Mouse (Mus musculus) megakaryocyte, embryonic 14.5 days (primary cell): ENCODE measurements around the gene Pde6h.

Source experiments
- FLI1 ChIP-seq: IDR thresholded peaks from 2 replicates; pipeline ENCODE4 v1.6.1; 2012; ENCODE audit warnings: low read length, inconsistent platforms, mixed read lengths
- GATA1 ChIP-seq: IDR thresholded peaks from 3 replicates; pipeline ENCODE4 v1.6.1; 2012; ENCODE audit warnings: mixed read lengths, low read length, inconsistent platforms, borderline replicate concordance

DNA sequence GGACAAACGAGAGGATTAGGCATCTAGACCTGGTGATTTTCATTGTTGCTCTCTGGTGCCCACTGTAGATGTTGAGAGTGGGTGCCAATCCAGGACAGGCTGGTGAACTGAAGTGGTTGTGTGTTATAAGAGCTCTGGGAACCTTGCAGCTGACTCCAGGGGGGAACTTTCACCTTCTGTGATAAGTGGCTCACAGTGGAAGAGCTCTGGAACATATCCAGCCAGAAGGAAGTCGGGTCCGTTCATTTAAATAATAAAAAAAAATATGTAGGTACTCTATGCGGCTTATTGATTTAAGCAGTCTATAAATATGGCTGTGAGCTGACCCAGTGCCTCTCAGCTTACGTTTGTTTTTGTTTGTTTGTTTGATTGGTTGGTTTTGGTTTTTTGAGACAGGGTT lies 1.6 kb upstream of the Pde6h start, which contains the start of gene Erp27:
- TF ChIP-seq GATA1 (no peak), FLI1 (no peak)
